Mouse (Mus musculus): ENCODE measurements around the gene Sp8.
A peak's percentile ranks its signal among the peaks of the same experiment; 100 is the strongest.

Sp8 gene

GRCm38 (mm10) chr12:118848496-118849202, 2.5 kb downstream of the Sp8 start:
- no peak for DNase-seq (ENCODE audit: low spot score)

- no peak for DNase-seq (ENCODE audit: low spot score)
Measured at GRCm38 (mm10) chr12:118849203-118849861, 3.2 kb downstream of the Sp8 start.

- no peak for DNase-seq (ENCODE audit: low spot score)
Measured at GRCm38 (mm10) chr12:118849996-118850395, 3.9 kb downstream of the Sp8 start.

- DNase-seq (ENCODE audit: low spot score), result no peak
Measured at GRCm38 (mm10) chr12:118850851-118851410, 4.8 kb downstream of the Sp8 start.

GRCm38 (mm10) chr12:118853331-118853730, 7.2 kb downstream of the Sp8 start:
- no peak for DNase-seq (ENCODE audit: low spot score)

- DNase-seq (ENCODE audit: low spot score), result no peak
Measured at GRCm38 (mm10) chr12:118854401-118854800, 8.3 kb downstream of the Sp8 start.

GRCm38 (mm10) chr12:118854831-118855453, 8.8 kb downstream of the Sp8 start:
- DNase-seq (ENCODE audit: low spot score), result peak; percentile 22

- DNase-seq (ENCODE audit: low spot score), result no peak
Measured at GRCm38 (mm10) chr12:118856151-118856550, 10.0 kb downstream of the Sp8 start.

- no peak for DNase-seq (ENCODE audit: low spot score)
Measured at GRCm38 (mm10) chr12:118872673-118873072, 26.5 kb downstream of the Sp8 start.

- no peak for DNase-seq (ENCODE audit: low spot score)
Measured at GRCm38 (mm10) chr12:118882790-118883189, 36.7 kb downstream of the Sp8 start.

- no peak for DNase-seq (ENCODE audit: low spot score)
Measured at GRCm38 (mm10) chr12:118887964-118888363, 41.8 kb downstream of the Sp8 start.
